Mouse (Mus musculus) lung, postnatal 0 days (tissue): Measurements from ENCODE around the gene Evi2b.

Source experiments
- CTCF ChIP-seq: IDR thresholded peaks from 2 replicates; pipeline ENCODE4 v1.5.1; 2016; ENCODE audit warnings: antibody characterized with exemption, mild to moderate bottlenecking
- EP300 ChIP-seq: IDR thresholded peaks from 2 replicates; pipeline ENCODE4 v1.6.1; 2016; ENCODE audit warnings: antibody characterized with exemption, mild to moderate bottlenecking, control low read depth

GRCm38 (mm10) chr11:79483876-79484528 is 39.6 kb downstream of the Evi2b start:
- TF ChIP-seq EP300 (no peak), CTCF (no peak)
